Mouse (Mus musculus): ENCODE measurements around the gene Tmem253. TPM values are rescaled to one million over a fixed set of nuclear protein-coding genes. Genes with fewer than 3 reads are reported as not detected.
A peak's percentile ranks its signal among the peaks of the same experiment; 100 is the strongest.
"Not testable (repeated sequence)": the region's sequence is repeated elsewhere in the genome, so short reads cannot be mapped to it uniquely, and the experiment has no call there.

Gene Tmem253
- polyA plus RNA-seq, 1 experiment from 2014 or later = 0.64 TPM

DNA sequence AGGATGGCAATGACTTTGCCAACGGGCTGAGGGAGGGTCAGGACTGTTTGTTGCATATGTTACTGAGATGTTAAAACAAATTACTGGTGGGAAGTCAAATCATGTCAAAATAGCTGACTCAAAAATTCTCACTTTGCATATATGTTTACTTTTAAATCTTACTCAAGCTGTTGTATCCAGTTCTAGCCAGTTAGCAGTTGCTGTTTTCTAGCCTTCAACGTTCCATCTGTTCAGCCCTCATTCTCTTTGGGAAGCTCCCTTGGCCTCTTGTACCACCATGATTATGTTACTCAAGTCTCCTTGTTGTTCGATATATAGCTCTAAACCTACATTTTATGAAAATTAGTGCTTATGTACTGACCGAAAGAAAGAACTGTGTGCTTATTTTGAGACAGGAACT is 10.9 kb downstream of the Tmem253 start:
- Histone ChIP-seq H3K9me3 (no peaks in the 10 kb centered on the region), H3K4me3 (no peak overlapping the region), H3K4me1 (peaks cover 15% of the 10 kb centered on the region), H3K27ac (replicated peaks) (no peak overlapping the region), H3K9ac (replicated peaks) (no peak overlapping the region), H3K36me3 (no peaks in the 10 kb centered on the region), H3K27me3 (no peaks in the 10 kb centered on the region), H3K4me2 (replicated peaks) (no peak overlapping the region)
- 78% methylated on average over 4 of the region's 4 CpGs for WGBS
- ATAC-seq (replicated peaks) = 0 out of 2 replicates have a peak, but pooled peaks have one; percentile 28

DNA sequence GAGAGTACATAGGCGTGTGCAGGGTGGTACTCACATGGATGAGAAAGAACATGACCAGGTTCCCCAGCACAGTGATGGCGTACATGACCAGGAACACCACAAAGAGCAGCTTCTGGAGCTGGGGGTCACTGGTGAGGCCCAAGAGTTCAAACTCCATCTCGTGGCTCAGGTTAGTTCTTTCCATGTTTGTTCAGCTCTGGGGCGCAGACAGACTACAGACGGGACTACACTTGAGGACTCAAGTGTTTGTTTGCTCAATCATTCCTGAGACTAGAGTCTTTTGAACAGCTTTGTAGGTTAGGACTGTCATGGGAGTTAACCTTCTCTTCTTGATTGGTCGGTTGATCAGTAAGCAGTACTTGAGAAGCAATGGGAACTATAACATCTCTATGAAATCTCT is 20.5 kb downstream of the Tmem253 start:
- Histone ChIP-seq H3K4me1 (no peaks in the 10 kb centered on the region), H3K4me2 (replicated peaks) (no peak overlapping the region), H3K4me3 (no peak overlapping the region), H3K9ac (replicated peaks) (no peak overlapping the region), H3K36me3 (no peaks in the 10 kb centered on the region), H3K27me3 (no peaks in the 10 kb centered on the region), H3K27ac (replicated peaks) (no peak overlapping the region), H3K9me3 (no peaks in the 10 kb centered on the region)
- no peak for ATAC-seq (replicated peaks)
- WGBS = 93% methylated on average over 6 of the region's 6 CpGs

DNA sequence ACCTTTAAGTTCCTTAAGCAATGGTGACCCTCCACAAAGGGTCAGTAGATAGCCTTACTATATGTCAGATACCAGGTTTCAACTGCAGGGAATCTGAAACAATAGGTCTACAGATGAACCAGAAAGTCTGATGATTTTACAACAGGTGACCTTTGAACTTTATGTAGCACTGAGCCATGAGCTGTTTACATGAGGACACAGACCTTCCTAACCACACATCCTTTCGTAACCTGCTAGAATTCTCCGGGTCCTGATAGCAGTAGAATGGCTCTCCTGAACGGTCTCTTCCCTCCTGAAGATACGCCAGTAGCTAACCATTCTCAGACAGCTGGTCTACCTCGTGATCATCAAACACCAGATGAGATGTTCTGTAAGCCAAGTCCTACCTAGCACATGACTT is 23.9 kb downstream of the Tmem253 start:
- ATAC-seq (replicated peaks) = no peak

DNA sequence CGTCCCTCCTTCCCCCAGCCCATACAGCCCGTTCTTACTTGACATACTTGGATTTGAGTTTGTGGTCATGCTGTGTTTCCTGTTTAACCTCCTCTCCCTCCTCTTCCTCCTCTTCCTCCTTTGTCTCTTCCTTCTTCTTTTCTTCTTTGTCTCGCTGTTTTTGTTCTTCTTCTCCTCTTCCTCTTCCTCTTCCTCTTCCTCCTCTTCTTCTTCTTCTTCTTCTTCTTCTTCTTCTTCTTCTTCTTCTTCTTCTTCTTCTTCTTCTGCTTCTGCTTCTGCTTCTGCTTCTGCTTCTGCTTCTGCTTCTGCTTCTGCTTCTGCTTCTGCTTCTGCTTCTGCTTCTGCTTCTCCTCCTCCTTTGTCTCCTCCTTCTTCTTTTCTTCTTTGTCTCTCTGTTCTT is 26.9 kb downstream of the Tmem253 start, which contains the start of gene Olfr221:
Gene Olfr221 (minus strand): TSS at position 101 of the 400 bp plus-strand sequence.
- not testable (repeated sequence) for H3K4me3 ChIP-seq; ATAC-seq (replicated peaks)
- WGBS = 61% methylated on average over 3 of the region's 3 CpGs

More for the DNA sequence above, 23.9 kb downstream of the Tmem253 start:
- H3K9ac ChIP-seq (replicated peaks) = no peak overlapping the region
- WGBS = 91% methylated on average over 5 of the region's 5 CpGs
- H3K4me1 ChIP-seq = no peaks in the 10 kb centered on the region
- no peaks in the 10 kb centered on the region for H3K9me3 ChIP-seq
- H3K27ac ChIP-seq (replicated peaks) = no peak overlapping the region
- H3K4me3 ChIP-seq = no peak overlapping the region
- H3K27me3 ChIP-seq = no peaks in the 10 kb centered on the region
- H3K36me3 ChIP-seq = no peaks in the 10 kb centered on the region
- H3K4me2 ChIP-seq (replicated peaks) = no peak overlapping the region

DNA sequence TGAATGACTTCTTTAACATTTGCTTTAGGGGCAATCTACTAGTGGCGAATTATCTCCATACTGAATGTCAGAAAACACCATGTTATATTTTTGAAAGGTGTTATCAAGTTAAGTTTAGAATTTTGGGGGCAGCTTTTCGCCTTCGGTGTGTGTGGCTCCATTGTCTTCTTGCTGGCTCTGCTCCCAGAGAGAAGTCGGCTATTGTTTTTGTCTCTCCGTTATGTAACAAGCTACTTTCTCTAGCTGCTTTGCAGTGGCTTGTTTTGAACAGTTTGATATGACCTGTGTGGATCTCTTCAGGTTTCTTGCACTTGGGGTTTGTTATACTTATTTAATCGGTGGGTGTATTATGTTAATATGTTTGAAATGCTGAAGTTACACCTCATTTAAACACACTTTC is 28.0 kb downstream of the Tmem253 start:
- H3K9me3 ChIP-seq = no peaks in the 10 kb centered on the region
- no peak overlapping the region for H3K9ac ChIP-seq (replicated peaks)
- 50% methylated on average over 6 of the region's 6 CpGs for WGBS
- H3K36me3 ChIP-seq = no peaks in the 10 kb centered on the region
- no peaks in the 10 kb centered on the region for H3K27me3 ChIP-seq
- H3K27ac ChIP-seq (replicated peaks) = no peak overlapping the region
- peaks cover 5% of the 10 kb centered on the region for H3K4me1 ChIP-seq
- ATAC-seq (replicated peaks) = no peak
- H3K4me2 ChIP-seq (replicated peaks) = no peak overlapping the region
- H3K4me3 ChIP-seq = no peak overlapping the region

More for the DNA sequence above, 26.9 kb downstream of the Tmem253 start, which contains the start of gene Olfr221:
- not testable (repeated sequence) for H3K9me3 ChIP-seq; H3K27ac ChIP-seq (replicated peaks); H3K4me1 ChIP-seq; H3K36me3 ChIP-seq; H3K9ac ChIP-seq (replicated peaks); H3K27me3 ChIP-seq; H3K4me2 ChIP-seq (replicated peaks)

DNA sequence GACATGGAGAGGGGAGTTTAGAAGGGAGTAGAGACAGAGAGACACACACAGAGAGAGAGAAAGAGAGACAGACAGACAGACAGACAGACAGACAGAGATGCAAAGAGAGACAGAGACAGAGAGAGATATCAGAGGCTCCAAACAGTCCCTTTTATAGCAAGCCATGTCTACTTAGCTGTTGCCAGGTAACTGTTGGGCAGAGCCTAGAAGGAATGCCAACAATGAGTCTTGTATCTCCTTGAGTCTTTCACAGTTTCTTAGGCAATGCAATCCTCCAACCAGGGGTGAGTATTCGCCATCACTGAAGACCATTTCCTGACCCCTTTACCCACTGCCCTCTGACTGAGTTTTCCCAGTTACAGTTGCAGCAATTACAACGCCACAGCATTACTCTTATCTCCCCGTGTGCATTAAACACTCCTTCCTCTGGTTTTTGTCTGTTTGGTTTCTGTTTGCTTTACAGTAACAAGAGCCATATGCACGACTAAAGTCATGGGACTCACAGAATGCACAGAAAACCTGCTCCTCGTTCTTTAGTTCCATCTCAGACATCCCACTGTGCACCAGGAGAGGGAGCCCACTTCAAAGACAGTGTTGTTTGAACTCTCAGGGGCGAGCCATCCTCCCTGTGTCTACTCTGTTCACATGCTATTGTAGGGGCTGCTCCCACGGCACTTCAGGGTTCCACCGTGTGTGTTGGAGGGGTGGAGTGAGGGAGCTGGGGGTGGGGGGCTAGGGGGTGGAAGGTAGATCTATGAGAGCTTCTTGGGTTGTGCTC is 29.6 kb downstream of the Tmem253 start:
- Histone ChIP-seq H3K4me1 (peaks cover 5% of the 10 kb centered on the region), H3K4me3 (no peak overlapping the region), H3K27ac (replicated peaks) (no peak overlapping the region), H3K9ac (replicated peaks) (no peak overlapping the region), H3K4me2 (replicated peaks) (no peak overlapping the region), H3K27me3 (no peaks in the 10 kb centered on the region), H3K9me3 (no peaks in the 10 kb centered on the region), H3K36me3 (no peaks in the 10 kb centered on the region)
- WGBS = 13% methylated on average over 8 of the region's 8 CpGs
- ATAC-seq (replicated peaks) = peak; percentile 60; the same call in 1 of the 2 replicates

DNA sequence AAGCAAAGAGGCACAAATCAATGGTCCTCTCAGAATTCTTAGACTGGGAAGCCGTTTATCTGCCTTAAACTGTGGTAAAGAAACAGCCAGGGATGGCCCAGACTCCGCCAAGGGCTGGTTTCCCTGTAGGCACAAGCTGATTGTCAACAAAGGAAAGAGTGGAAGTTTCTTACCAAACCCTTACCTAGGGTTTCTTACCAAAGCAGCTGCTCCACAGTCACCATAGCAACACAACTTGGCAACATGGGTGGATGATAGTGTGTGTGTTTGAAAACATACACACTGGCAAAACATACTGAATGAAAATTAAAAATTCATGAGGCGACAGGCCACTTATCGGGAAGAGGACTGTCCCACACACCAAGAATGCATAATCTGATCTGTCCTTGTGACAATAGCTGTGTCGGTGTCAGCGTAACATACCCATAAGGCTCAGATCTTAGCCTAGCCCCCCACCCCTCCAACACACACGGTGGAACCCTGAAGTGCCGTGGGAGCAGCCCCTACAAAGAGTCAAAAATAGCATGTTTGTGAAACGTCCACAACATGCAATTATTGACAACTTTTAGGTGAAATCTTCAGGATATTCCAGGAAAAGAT is 30.6 kb downstream of the Tmem253 start:
- Histone ChIP-seq H3K9ac (replicated peaks) (no peak overlapping the region), H3K27me3 (no peaks in the 10 kb centered on the region), H3K27ac (replicated peaks) (no peak overlapping the region), H3K4me2 (replicated peaks) (no peak overlapping the region), H3K9me3 (no peaks in the 10 kb centered on the region), H3K4me3 (no peak overlapping the region), H3K4me1 (peaks cover 5% of the 10 kb centered on the region), H3K36me3 (no peaks in the 10 kb centered on the region)
- ATAC-seq (replicated peaks) = 0 out of 2 replicates have a peak, but pooled peaks have one; percentile 48
- WGBS = 53% methylated on average over 9 of the region's 9 CpGs

DNA sequence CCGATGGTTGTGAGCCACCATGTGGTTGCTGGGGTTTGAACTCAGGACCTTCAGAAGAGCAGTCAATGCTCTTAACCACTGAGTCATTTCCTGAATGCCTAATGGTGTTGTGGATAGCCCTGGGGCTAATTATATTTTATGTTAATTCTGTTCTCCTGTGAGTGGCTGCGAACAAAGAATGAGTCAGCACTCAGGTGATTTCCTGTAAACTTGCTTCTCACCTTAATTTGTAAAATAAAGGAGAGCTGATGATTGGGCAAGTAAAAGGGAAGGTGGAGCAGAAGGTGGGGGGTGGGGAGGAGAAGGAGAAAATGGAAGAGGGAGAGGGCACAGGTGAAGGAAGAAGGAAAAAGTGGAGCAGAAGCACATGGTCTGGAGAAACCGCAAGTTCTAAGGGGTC is 37.3 kb downstream of the Tmem253 start:
- not testable (repeated sequence) for H3K4me3 ChIP-seq; H3K9ac ChIP-seq (replicated peaks); H3K27ac ChIP-seq (replicated peaks); H3K36me3 ChIP-seq; H3K4me1 ChIP-seq; ATAC-seq (replicated peaks); H3K27me3 ChIP-seq; H3K9me3 ChIP-seq; H3K4me2 ChIP-seq (replicated peaks)
- WGBS = 88% methylated on average over 3 of the region's 3 CpGs

DNA sequence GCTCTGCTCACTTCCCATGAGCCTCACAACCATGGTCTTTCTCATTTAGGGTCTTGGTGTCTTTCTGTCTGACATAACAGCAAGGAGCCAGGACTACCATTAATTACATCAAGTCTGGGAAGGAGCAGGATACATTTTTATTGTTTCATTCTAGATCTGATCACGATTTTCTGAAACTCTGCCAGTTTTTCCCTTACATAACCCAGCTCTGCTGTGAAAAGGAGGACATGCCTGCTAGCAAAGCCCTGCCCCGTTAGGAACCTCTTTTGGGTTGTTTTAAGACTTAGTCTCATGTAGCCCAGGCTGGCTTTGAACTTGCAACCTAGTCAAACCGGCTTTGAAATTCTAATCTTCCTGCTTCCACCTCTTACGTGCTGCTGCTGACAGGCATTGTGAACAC is 44.5 kb downstream of the Tmem253 start:
- H3K9me3 ChIP-seq = no peaks in the 10 kb centered on the region
- H3K27me3 ChIP-seq = no peaks in the 10 kb centered on the region
- H3K4me2 ChIP-seq (replicated peaks) = no peak overlapping the region
- no peaks in the 10 kb centered on the region for H3K4me1 ChIP-seq
- no peak overlapping the region for H3K4me3 ChIP-seq
- no peak overlapping the region for H3K27ac ChIP-seq (replicated peaks)
- H3K36me3 ChIP-seq = no peaks in the 10 kb centered on the region
- H3K9ac ChIP-seq (replicated peaks) = no peak overlapping the region
- 71% methylated on average over 4 of the region's 4 CpGs for WGBS
- ATAC-seq (replicated peaks) = no peak

DNA sequence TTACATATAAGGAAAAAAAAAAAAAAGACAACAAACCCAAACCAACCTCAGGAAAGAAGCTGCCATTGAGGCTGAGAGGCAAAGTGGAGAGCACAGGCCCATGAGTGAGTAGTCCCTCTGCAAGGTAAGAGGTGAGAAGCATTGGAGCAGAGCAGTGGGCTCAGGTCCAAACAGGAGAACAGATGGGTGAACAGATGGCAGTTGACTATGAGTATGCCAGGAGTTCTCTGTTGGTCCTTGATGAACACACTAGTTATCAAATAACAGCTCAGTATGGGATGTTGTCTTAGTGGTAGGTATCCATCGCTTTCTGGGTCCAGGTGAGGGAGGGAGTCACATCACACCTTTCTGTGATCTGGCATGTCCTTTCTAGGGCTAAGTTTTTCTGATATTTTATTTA is 45.3 kb downstream of the Tmem253 start:
- H3K4me2 ChIP-seq (replicated peaks) = no peak overlapping the region
- H3K36me3 ChIP-seq = no peaks in the 10 kb centered on the region
- H3K9me3 ChIP-seq = no peaks in the 10 kb centered on the region
- no peak for ATAC-seq (replicated peaks)
- H3K4me1 ChIP-seq = no peaks in the 10 kb centered on the region
- no peaks in the 10 kb centered on the region for H3K27me3 ChIP-seq
- H3K9ac ChIP-seq (replicated peaks) = no peak overlapping the region
- no peak overlapping the region for H3K4me3 ChIP-seq
- 42% methylated on average over 1 of the region's 1 CpGs for WGBS
- no peak overlapping the region for H3K27ac ChIP-seq (replicated peaks)

DNA sequence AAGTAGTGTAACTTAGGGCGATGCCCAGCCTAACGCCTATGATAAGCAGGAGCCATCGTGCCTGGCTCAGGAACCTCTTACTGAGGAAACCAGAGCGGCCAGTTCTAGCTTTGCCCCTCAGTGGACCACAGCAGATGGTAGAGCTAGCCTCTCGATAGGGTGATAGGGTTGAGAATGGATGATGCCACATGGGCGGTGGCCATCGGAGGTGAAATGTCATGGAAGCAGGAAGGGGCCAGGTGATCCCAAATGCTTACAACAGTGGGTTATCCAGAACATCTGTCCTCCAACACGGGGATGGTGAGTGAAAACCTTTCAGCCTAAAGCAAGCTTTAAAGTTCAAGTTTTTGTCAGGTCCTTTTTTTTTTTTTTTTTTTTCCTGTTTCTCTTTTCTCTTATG is 46.3 kb downstream of the Tmem253 start:
- Histone ChIP-seq H3K27me3 (no peaks in the 10 kb centered on the region), H3K9me3 (no peaks in the 10 kb centered on the region), H3K4me1 (no peaks in the 10 kb centered on the region), H3K9ac (replicated peaks) (no peak overlapping the region), H3K36me3 (no peaks in the 10 kb centered on the region), H3K4me2 (replicated peaks) (no peak overlapping the region), H3K4me3 (no peak overlapping the region), H3K27ac (replicated peaks) (no peak overlapping the region)
- 85% methylated on average over 8 of the region's 8 CpGs for WGBS
- ATAC-seq (replicated peaks) = no peak

DNA sequence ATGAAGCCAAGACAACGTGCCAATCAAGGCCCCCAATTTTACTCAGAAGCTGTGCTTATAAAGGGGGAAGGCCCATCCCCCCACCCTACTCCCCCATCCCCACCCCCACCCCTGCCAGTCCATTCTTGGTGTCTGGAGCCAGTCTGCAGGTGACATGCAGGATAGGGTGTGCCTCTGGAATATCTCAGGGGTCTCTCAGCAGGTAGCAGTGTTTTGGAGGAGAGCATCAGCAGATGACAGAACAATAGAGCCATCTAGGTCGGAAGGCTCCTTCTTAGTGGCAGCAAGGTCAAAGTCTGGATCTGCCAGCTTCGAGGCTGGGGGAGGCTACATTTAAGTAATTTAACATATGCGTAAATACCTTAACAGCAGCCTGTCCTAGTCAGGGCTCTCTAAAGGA is 50.7 kb downstream of the Tmem253 start:
- no peaks in the 10 kb centered on the region for H3K9me3 ChIP-seq
- WGBS = 71% methylated on average over 4 of the region's 4 CpGs
- H3K4me2 ChIP-seq (replicated peaks) = no peak overlapping the region
- H3K9ac ChIP-seq (replicated peaks) = no peak overlapping the region
- H3K27ac ChIP-seq (replicated peaks) = no peak overlapping the region
- peaks cover 5% of the 10 kb centered on the region for H3K36me3 ChIP-seq
- no peak for ATAC-seq (replicated peaks)
- H3K4me1 ChIP-seq = no peaks in the 10 kb centered on the region
- no peak overlapping the region for H3K4me3 ChIP-seq
- H3K27me3 ChIP-seq = no peaks in the 10 kb centered on the region

All from forebrain, embryonic 15.5 days (tissue).